Mouse (Mus musculus) CH12.LX (cell line): ENCODE measurements around the gene Trim47. TPM values are rescaled to one million over a fixed set of nuclear protein-coding genes. Genes with fewer than 3 reads are reported as not detected.

ENCODE experiments used
- DNase-seq: peaks from one replicate; pipeline ENCODE4 v3.0.0-alpha.2; 2013; ENCODE audit errors: extremely low read depth
- H3K27ac ChIP-seq: 2 replicates; pipeline ENCODE4 v1.5.1; 2012; ENCODE audit warnings: low read depth, mild to moderate bottlenecking, control low read depth, moderate library complexity; ENCODE audit not compliant: insufficient read depth
- H3K27me3 ChIP-seq: replicated peaks from 2 replicates; pipeline ENCODE3; 2012; ENCODE audit warnings: inconsistent platforms
- H3K36me3 ChIP-seq, 2 experiments: replicated peaks in 1 of 2; 2 replicates each; pipeline versions ENCODE3 to v1.6.1; 2012; ENCODE audit warnings: inconsistent platforms in 1 of 2, low read length in 1 of 2, mild to moderate bottlenecking in 1 of 2, mixed read lengths in 1 of 2, moderate library complexity in 1 of 2; ENCODE audit not compliant: control insufficient read depth in 1 of 2, insufficient read depth in 1 of 2
- H3K4me1 ChIP-seq, 2 experiments: 2 replicates each; pipeline ENCODE4 v1.6.1; 2012; ENCODE audit warnings: inconsistent platforms in 1 of 2, moderate library complexity in 1 of 2; ENCODE audit not compliant: insufficient read depth in 2 of 2, control insufficient read depth in 1 of 2
- H3K4me2 ChIP-seq: 2 replicates; pipeline ENCODE4 v1.6.1; 2012; ENCODE audit warnings: low read depth, mild to moderate bottlenecking, control low read depth; ENCODE audit not compliant: poor library complexity, insufficient read depth, severe bottlenecking
- H3K4me3 ChIP-seq, 3 experiments: fragments of 150-350 bp in 1 of 3; sonication (generic) in 1 of 3; replicated peaks in 1 of 3; 2 replicates each; pipeline versions ENCODE3 to v1.5.1; 2011 to 2012; ENCODE audit warnings: low read depth in 2 of 3, low read length in 2 of 3, mild to moderate bottlenecking in 2 of 3, moderate library complexity in 2 of 3, control low read depth in 1 of 3, improper control_type of control experiment in 1 of 3, inconsistent platforms in 1 of 3, mixed read lengths in 1 of 3; ENCODE audit not compliant: poor library complexity in 1 of 3
- H3K79me2 ChIP-seq: replicated peaks from 2 replicates; pipeline ENCODE4 v1.6.1; 2012; ENCODE audit warnings: mild to moderate bottlenecking, moderate library complexity; ENCODE audit not compliant: control insufficient read depth, poor library complexity, insufficient read depth, severe bottlenecking; ENCODE audit errors: extremely low read depth
- H3K9ac ChIP-seq: 2 replicates; pipeline ENCODE4 v1.6.1; 2012; ENCODE audit warnings: low read depth, mild to moderate bottlenecking, control low read depth, moderate library complexity; ENCODE audit not compliant: insufficient read depth
- H3K9me3 ChIP-seq: replicated peaks from 2 replicates; pipeline ENCODE3; 2012; ENCODE audit warnings: low read length, inconsistent platforms, mixed read lengths
- BHLHE40 ChIP-seq: IDR thresholded peaks from 2 replicates; pipeline ENCODE4 v1.6.1; 2011; ENCODE audit warnings: mild to moderate bottlenecking, low read depth, low read length, improper control_type of control experiment
- CTCF ChIP-seq, 2 experiments: IDR thresholded peaks in 1 of 2; conservative IDR thresholded peaks in 1 of 2; 2 replicates each; pipeline ENCODE4 v1.5.1; 2011 to 2012; ENCODE audit warnings: low read depth in 2 of 2, low read length in 2 of 2, improper control_type of control experiment in 1 of 2, inconsistent platforms in 1 of 2, mild to moderate bottlenecking in 1 of 2, moderate library complexity in 1 of 2
- ELF1 ChIP-seq: IDR thresholded peaks from 2 replicates; pipeline ENCODE4 v1.6.1; 2014; ENCODE audit warnings: low read depth, mild to moderate bottlenecking, inconsistent platforms, low read length, improper control_type of control experiment
- EP300 ChIP-seq: IDR thresholded peaks from 2 replicates; pipeline ENCODE4 v1.6.1; 2011; ENCODE audit warnings: low read length, improper control_type of control experiment
- GABPA ChIP-seq: IDR thresholded peaks from 2 replicates; pipeline ENCODE4 v1.6.1; 2012; ENCODE audit warnings: low read depth, low read length, improper control_type of control experiment, inconsistent platforms; ENCODE audit not compliant: insufficient replicate concordance
- HCFC1 ChIP-seq: IDR thresholded peaks from 2 replicates; pipeline ENCODE4 v1.6.1; 2012; ENCODE audit warnings: low read depth, mild to moderate bottlenecking, inconsistent platforms, low read length, improper control_type of control experiment
- IRF4 ChIP-seq: IDR thresholded peaks from 2 replicates; pipeline ENCODE4 v1.6.1; 2014; ENCODE audit warnings: low read depth, mild to moderate bottlenecking, inconsistent platforms, low read length, improper control_type of control experiment
- KAT2A ChIP-seq: IDR thresholded peaks from 2 replicates; pipeline ENCODE4 v1.6.1; 2012; ENCODE audit warnings: low read length, improper control_type of control experiment, inconsistent platforms; ENCODE audit not compliant: insufficient replicate concordance
- MAZ ChIP-seq: IDR thresholded peaks from 2 replicates; pipeline ENCODE4 v1.6.1; 2012; ENCODE audit warnings: low read depth, mild to moderate bottlenecking, inconsistent platforms, low read length, improper control_type of control experiment, moderate library complexity
- MXI1 ChIP-seq: IDR thresholded peaks from 2 replicates; pipeline ENCODE4 v1.6.1; 2011; ENCODE audit warnings: mild to moderate bottlenecking, low read depth, low read length, improper control_type of control experiment
- MYC ChIP-seq: IDR thresholded peaks from 2 replicates; pipeline ENCODE4 v1.6.1; 2011; ENCODE audit warnings: low read depth, mild to moderate bottlenecking, improper control_type of control experiment, low read length
- NELFE ChIP-seq: IDR thresholded peaks from 2 replicates; pipeline ENCODE4 v1.6.1; 2011; ENCODE audit warnings: low read depth, low read length, improper control_type of control experiment
- NRF1 ChIP-seq: IDR thresholded peaks from 2 replicates; pipeline ENCODE4 v1.6.1; 2014; ENCODE audit warnings: low read depth, mild to moderate bottlenecking, inconsistent platforms, low read length, improper control_type of control experiment, moderate library complexity
- PAX5 ChIP-seq: IDR thresholded peaks from 2 replicates; pipeline ENCODE4 v1.6.1; 2012; ENCODE audit warnings: low read length, inconsistent platforms, mixed read lengths
- POLR2A ChIP-seq: IDR thresholded peaks from 2 replicates; pipeline ENCODE4 v1.6.1; 2011; ENCODE audit warnings: low read depth, mild to moderate bottlenecking, improper control_type of control experiment, low read length
- POLR2AphosphoS2 ChIP-seq: IDR thresholded peaks from 2 replicates; pipeline ENCODE4 v1.6.1; 2011; ENCODE audit warnings: low read depth, low read length, improper control_type of control experiment
- RAD21 ChIP-seq: IDR thresholded peaks from 2 replicates; pipeline ENCODE4 v1.6.1; 2011; ENCODE audit warnings: low read depth, mild to moderate bottlenecking, low read length, improper control_type of control experiment, moderate library complexity
- RCOR1 ChIP-seq: conservative IDR thresholded peaks from 2 replicates; pipeline ENCODE4 v1.6.1; 2012; ENCODE audit warnings: low read depth, mild to moderate bottlenecking, inconsistent platforms, low read length, improper control_type of control experiment
- SMC3 ChIP-seq: IDR thresholded peaks from 2 replicates; pipeline ENCODE4 v1.6.1; 2011; ENCODE audit warnings: low read depth, low read length, improper control_type of control experiment
- TBP ChIP-seq: conservative IDR thresholded peaks from 2 replicates; pipeline ENCODE4 v1.6.1; 2011; ENCODE audit warnings: low read depth, low read length, improper control_type of control experiment
- USF1 ChIP-seq: IDR thresholded peaks from 2 replicates; pipeline ENCODE4 v1.6.1; 2014; ENCODE audit warnings: low read depth, mild to moderate bottlenecking, inconsistent platforms, low read length, improper control_type of control experiment
- ZC3H11A ChIP-seq: IDR thresholded peaks from 2 replicates; pipeline ENCODE4 v1.6.1; 2012; ENCODE audit warnings: low read depth, mild to moderate bottlenecking, inconsistent platforms, low read length, improper control_type of control experiment
- ZKSCAN1 ChIP-seq: IDR thresholded peaks from 2 replicates; pipeline ENCODE4 v1.6.1; 2012; ENCODE audit warnings: low read depth, inconsistent platforms, low read length, improper control_type of control experiment, borderline replicate concordance
- ZMIZ1 ChIP-seq: IDR thresholded peaks from 2 replicates; pipeline ENCODE4 v1.6.1; 2012; ENCODE audit warnings: low read depth, mild to moderate bottlenecking, inconsistent platforms, low read length, improper control_type of control experiment
- ZNF384 ChIP-seq: IDR thresholded peaks from 2 replicates; pipeline ENCODE4 v1.6.1; 2012; ENCODE audit warnings: low read depth, low read length, improper control_type of control experiment, inconsistent platforms
- dilution Hi-C: fragments of 300-500 bp; cut with MboI; formaldehyde crosslinking; loops from 2 replicates; pipeline ENCODE4 v1.14.3; 2020; ENCODE audit warnings: low sequenced_read_pairs; ENCODE audit not compliant: extremely low pct_unique_long_range_greater_than_20kb, extremely low pct_ligation_motif_present
- in situ Hi-C: fragments of 300-500 bp; cut with MboI; formaldehyde crosslinking; loops from 3 replicates; pipeline ENCODE4 v1.14.3; 2019; ENCODE audit warnings: low sequenced_read_pairs, low pct_ligation_motif_present, low pct_unique_long_range_greater_than_20kb, mixed read lengths
- polyA plus RNA-seq: library from polyadenylated mRNA; unstranded; fragments of >175 nt; gene quantifications from 2 replicates; pipeline ENCODE4 v1.2.1, GENCODE M21; 2012; ENCODE audit warnings: low read depth; ENCODE audit not compliant: insufficient read length
- total RNA-seq, 2 experiments: library from RNA; depleted of rRNA; stranded (reverse); fragments of 300-350 nt in 1 of 2; fragments of >200 nt in 1 of 2; gene quantifications; 2 replicates each; pipeline ENCODE4 v1.2.3; 2012 to 2014

Trim47 gene
- total and polyA plus RNA-seq, 3 experiments: 0.21 to 0.38 TPM; not detected in 1

- TF ChIP-seq NELFE (no peak), MYC (no peak), MXI1 (no peak), SMC3 (no peak), RCOR1 (no peak), EP300 (no peak), ZMIZ1 (no peak), USF1 (no peak), ZNF384 (no peak), KAT2A (no peak), TBP (no peak), POLR2A (no peak), ZC3H11A (no peak), HCFC1 (no peak), CTCF (conservative IDR thresholded peaks at IDR 0.05 in 1 of 2, IDR thresholded peaks at IDR 0.05 in 1 of 2; ENCODE audit: low read depth in 2 of 2, low read length in 2 of 2) (no peak)
- H3K9me3 ChIP-seq: no peaks in the 10 kb centered on the region
- in situ Hi-C loops (no loop called here), dilution Hi-C loops (no loop called here)
- no peak for DNase-seq
- H3K4me3 ChIP-seq: no peak overlapping the region
- peaks cover 53 to 93% of the 10 kb centered on the region in 2 experiments for H3K36me3 ChIP-seq
- no peak overlapping the region for H3K9ac ChIP-seq
- no peaks in the 10 kb centered on the region for H3K27me3 ChIP-seq
- H3K4me1 ChIP-seq: no peaks in the 10 kb centered on the region
- H3K27ac ChIP-seq: no peak overlapping the region
- H3K79me2 ChIP-seq: no peaks in the 10 kb centered on the region
- no peak overlapping the region for H3K4me2 ChIP-seq
These were observed 34.3 kb upstream of the Trim47 start for GRCm38 (mm10) chr11:116161312-116161711.

GRCm38 (mm10) chr11:116150960-116151359 is 23.9 kb upstream of the Trim47 start:
- Histone ChIP-seq H3K27ac (no peak overlapping the region), H3K36me3 (peaks cover 97 to 100% of the 10 kb centered on the region in 2 experiments), H3K9ac (no peak overlapping the region), H3K27me3 (no peaks in the 10 kb centered on the region), H3K79me2 (no peaks in the 10 kb centered on the region), H3K9me3 (no peaks in the 10 kb centered on the region), H3K4me1 (no peaks in the 10 kb centered on the region), H3K4me3 (no peak overlapping the region), H3K4me2 (no peak overlapping the region)
- TF ChIP-seq PAX5 (no peak), POLR2AphosphoS2 (no peak), BHLHE40 (no peak), TBP (no peak), CTCF (conservative IDR thresholded peaks at IDR 0.05 in 1 of 2, IDR thresholded peaks at IDR 0.05 in 1 of 2; ENCODE audit: low read depth in 2 of 2, low read length in 2 of 2) (no peak), NRF1 (no peak), IRF4 (no peak), EP300 (no peak), RAD21 (no peak), GABPA (no peak), ELF1 (no peak), POLR2A (no peak), ZKSCAN1 (no peak), MAZ (no peak), SMC3 (no peak)
- dilution Hi-C loops: no loop called here
- no peak for DNase-seq
- in situ Hi-C loops: no loop called here
